Mouse (Mus musculus) testis, postnatal 10 days (tissue): ENCODE measurements around the gene Ppara.
A peak's percentile ranks its signal among the peaks of the same experiment; 100 is the strongest.

Experiments used
- DNase-seq: peaks from one replicate; pipeline ENCODE4 v3.0.0; 2021; ENCODE audit warnings: low spot score

The Ppara gene

GRCm38 (mm10) chr15:85734571-85735033, at the start of gene Ppara:
Gene Ppara, plus strand, starts transcription at chr15:85734983.
- peak; percentile 64 for DNase-seq

DNA sequence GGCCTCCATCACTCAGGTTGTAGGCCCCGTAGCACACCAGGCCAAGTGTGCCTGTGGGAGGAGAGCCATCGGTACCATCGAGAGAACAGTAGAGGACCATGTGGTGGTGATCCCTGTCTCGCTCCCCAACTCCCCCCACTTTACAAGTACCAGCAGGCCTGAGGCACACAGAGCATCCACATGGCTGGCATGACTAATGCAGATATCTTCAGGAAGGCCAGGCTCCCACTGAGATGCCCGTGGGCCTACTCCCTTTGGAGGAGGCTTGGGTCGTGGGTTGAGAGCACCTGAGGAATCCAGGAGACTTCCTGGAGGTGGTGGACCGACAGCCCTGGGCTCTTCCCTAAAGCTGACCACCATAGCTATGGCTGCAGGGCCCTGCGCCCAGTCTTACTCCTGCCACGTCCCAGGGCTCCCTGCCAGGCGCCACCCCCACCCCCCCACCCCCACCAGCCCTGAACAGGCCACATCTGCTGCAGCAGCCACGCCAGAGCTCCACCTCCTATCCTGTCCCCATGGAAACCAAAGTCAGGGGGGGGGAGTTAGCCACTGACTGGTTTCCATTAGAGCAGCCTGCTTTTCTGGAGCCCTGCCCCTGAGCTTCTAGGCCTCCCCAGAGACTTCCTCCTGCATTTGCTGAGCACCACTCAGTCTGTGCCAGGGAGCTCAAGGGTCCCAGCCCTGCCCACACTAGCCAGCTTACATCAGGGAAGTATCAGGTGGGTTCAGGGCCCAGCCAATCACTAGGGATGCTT, 48.0 kb upstream of the Ppara start:
- DNase-seq, result peak; percentile 73

DNA sequence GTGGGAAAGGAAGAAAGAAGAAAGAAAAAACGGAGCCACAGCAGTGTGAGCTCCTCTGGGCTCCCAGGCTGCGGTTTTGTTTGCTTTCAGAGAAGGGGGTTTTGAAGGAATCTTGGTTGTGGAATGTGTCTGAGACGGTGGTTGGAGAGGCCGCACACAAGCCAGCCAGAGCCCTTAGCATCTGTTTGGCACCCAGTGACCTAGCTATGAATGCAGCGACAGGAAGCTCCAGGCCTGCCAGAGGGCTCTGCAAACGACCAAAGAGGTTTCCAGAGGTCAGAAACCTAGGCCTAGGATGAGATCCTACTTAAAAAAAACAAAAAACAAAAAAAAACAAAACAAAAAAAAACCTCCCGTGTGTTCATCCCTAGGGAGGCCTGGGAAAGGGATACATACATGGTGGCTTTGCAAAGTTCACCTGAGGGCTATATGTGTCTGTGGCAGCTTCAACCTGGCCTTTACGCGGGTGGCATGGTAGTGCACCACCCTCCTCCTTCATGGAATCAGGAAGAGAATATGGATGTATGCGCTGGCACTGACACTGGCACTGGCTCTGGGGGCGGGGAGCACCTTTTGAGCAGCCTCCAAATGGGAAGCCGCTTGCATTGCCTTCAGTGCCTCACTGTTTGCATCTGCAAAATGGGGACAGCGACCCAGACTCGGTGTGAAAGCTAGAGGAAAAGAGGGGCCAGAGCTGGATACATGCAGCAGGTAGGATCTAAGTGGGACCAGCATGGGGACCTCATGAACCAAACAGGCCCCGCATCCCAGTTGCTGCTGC, 47.0 kb upstream of the Ppara start:
- no peak for DNase-seq

DNA sequence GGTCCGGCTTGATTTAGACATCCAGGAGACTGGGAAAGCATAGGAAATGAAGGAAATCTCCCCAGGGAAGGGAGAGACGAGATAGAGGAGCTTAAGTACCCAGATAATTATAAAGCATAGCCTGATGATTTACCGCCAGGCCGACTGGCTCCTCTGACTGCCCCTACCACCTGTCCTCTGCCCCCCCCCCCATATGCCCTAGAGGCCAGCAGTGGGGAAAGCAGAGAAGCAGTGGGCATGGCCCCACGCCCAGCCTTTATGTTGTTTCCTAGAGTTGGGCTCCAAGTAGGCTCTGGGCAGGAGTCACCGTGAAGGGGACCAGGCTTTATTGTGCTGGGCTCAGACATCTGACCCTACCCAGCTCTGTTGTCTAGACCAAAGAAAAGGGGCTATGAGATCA, 46.0 kb upstream of the Ppara start:
- DNase-seq, result no peak

DNA sequence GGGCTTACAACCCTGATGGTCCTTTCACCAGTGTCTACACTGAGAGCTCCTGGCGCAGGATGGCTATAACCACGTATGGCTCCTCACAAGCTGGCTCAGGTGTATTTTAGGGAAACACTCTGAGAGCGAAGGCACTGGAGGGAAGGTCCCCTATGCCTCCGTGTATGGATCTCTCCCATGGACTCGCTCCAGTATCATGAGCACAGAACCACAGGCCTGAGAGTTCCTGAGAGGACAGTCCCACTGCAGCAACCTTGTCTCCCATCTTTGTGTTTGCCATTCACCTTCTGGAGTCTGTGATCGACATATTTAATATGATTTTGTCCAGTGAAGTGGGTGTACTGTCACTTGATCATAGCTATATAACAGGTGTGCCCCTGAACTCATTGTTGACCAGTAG, 45.3 kb upstream of the Ppara start:
- DNase-seq, result no peak

DNA sequence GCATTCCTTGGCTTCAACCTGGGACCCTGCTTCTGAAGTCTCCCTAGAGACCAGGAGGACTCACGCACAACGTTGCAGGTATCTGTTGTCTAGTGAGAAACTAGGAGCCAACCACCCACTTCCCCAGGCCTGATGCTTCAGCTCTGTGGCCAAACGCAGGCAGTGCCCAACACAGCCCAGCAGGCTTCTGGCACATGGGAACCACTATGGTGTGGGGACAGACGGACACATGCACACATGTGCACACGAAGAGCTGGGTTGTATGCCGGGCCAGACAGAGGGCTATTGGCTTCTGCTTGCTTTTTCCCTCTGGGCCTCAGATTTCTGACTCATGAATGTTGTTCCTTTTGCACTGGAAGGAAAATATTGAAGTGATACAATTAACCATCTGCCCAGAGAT, 44.7 kb upstream of the Ppara start:
- no peak for DNase-seq

DNA sequence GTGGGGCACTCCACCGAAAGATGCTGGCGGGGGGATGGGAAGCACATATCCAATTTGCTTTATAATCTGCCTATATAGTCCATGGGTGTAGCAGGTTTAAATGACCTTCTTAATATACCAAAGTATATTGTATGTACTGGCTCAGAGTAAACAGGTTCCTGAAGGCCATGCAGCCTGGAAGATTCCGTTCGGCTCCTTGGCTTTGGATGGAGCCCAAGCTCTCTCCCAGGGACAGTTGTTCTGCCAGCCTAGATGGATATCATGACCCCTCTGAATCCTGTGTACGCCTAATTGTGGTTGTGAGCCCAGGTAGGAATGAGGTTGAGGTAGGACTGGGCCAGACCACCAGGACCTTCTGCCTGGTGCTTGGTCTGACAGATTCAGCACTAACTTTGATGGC, 43.9 kb upstream of the Ppara start:
- no peak for DNase-seq

DNA sequence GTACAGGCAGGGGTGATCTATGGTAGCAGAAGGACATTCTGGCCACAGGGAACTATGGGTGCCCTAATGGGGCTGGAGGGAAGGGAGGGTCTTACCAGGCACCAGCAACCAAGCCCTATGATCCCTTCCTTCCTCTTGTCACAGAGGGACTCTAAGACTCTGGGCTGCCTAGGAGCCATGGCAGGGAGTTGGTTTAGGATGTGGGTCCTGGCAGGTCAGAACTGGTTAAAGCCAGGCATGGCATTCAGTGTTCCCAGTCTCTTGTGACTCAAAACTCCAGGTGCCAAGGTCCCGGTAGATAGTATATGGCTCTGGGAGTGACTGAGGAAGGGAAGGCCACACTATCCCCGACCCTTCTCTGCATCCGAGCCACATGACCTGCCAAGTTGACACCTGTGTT, 41.7 kb upstream of the Ppara start:
- DNase-seq, result no peak

GRCm38 (mm10) chr15:85693819-85694218, 41.0 kb upstream of the Ppara start:
- DNase-seq, result no peak

DNA sequence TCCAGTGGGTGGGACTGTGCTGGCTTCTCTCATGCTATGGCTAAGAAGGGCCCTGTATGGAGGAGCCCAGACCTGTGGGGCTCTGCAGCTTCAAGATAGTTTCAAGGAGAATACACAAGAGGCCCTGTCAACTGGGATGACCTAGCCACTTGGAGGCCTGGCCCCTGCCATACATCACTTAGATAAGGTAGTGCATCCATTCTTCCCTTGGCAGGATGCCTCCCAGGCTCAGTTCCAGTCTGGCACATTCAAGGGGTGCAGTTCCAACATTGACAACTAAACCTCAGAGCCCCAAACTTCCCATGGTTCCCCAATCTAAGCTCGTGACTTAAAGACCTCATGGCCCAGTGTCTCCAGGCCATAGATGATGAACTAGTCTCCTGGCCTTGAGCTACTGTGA, 40.4 kb upstream of the Ppara start:
- DNase-seq, result no peak

DNA sequence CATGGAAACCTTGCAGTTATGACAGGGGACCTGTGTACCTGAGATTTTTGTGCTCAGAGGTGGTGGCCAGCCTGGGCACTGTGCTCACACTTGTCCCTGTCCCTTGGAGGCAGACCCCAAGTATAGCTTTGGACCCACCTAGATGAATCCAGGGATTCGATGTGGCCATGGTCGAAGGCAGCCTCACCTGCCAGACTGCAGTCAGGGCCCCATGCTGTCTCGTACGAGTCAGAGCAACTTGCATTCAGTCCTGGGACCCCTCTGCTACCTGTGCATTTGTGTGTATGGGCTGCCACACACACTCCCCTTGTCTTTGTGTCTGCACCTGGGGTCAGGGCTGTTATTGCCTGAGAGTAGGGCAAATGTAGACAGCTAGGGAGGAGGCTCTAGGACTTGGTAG, 39.5 kb upstream of the Ppara start:
- DNase-seq, result no peak

- no peak for DNase-seq
Observed at GRCm38 (mm10) chr15:85698345-85699034, 36.3 kb upstream of the Ppara start.

DNA sequence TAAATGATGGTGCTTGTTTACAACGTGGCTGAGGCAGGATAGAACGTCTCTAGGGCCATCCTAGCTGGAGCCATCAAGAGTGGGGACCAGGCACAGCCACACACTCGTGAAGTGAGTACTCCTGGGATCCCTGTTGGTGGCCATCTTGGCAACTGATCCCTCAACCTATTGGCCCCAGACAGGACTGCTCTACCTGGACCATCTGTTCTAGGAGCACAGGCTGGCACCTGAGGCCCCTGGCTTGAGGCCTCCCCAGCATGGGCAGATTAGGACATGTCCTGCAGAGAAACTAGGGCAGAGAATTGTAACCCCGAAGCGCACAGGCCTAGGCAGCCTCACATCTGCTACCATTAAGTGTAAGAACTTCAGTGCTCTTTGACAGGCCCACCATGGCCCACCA, 35.3 kb upstream of the Ppara start:
- no peak for DNase-seq

GRCm38 (mm10) chr15:85699862-85700501, 34.8 kb upstream of the Ppara start:
- no peak for DNase-seq

GRCm38 (mm10) chr15:85700716-85701115, 34.1 kb upstream of the Ppara start:
- DNase-seq, result no peak

- DNase-seq, result no peak
Observed at GRCm38 (mm10) chr15:85701128-85701930, 33.5 kb upstream of the Ppara start.

DNA sequence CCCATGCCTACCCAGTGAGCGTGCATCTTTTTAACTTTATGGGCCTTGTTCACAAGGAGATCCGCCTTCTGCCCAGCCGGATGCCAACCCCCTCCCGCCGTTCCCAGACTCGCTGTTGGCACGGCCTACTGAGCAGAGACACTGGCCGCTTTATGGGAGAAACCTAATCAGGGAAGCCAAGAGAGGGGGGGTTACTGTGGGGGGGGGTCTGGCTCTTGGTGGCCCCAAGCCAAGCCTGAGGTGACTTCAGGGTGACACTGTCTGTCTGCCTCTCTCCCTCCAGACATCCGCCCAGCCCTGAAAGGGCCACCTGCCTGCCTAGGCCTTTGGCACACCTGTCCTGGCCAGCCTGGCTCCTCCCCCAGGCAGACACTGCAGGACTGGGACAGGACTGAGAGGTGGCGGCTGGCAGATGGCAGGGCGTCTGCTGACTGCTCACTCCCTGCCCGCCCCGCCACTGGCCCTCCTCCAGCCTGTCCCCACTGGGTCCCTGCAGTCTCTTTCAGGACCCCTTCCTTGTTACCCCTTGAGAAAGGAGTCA, 32.3 kb upstream of the Ppara start:
- peak; percentile 76 for DNase-seq

DNA sequence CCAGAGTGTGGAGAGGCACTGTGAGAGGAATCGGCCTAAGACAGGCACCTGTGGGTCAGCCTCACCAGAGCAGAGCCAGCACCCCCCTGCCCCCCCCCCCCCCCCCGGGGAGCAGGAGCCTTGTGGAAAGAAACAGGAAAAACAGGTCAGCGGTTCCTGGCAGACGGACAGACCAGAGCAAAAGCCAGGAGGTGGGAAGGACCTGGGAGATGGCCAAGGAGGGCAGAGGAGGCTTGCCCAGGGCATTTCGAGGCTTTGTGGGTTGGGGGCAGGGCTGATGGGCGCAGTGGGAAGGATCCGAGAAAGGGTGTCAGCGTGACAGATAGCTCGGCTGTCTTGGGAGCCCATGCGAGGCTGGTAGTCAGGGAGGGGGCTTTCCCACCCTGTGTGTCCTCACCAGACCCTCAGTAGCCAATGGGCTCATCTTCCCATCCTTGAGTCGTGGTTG, 31.6 kb upstream of the Ppara start:
- DNase-seq, result peak; percentile 79

DNA sequence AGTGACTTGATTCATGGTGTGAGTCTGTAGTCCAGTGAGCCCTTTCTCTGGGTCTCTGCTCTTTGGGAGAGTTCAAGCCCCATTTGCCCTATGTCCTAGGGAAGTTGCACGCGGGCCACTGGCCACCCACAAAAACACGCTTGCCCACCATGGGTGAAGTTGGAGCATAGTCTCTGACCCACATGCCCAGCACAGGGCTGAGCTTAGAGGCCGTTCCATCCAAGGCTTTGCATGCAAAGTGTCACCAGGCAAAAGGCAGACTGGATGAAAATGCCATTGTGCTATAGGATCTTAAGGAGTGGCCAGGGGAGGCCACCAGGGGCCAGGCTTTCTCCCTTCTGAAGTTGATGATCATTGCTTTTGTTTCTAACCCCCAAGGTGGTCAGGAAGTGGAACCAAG, 30.9 kb upstream of the Ppara start:
- no peak for DNase-seq

DNA sequence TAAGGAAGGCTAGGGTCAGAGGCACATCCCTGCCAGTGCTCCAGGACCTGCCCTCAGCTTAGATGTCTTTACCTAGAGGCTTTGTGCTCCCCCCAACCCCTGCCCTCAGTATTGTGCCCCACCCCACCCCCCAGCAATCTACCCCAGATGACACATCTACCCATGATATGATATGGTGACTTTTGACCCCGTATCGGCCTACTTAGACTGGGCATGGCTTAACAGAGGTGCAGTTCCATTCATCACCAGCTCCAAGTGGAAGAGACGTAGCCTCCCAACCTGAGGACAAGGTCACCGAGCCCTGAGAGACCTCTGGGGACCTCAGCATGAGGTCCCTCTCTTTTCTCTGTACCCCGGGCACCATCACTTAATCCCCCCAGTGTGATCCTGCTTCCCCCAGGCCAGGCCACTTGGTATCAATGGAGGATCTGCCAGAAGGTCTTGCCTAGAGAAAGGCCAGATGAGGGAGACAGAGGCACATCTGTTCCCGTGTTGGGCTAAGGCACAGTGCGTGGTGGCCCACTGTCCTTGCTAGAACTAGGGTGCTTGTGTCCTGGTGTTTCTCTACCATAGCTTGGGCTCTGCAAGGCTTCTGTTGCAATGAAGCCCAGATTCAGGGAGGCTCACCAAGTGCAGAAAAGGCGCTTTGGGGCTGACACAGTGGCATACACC, 30.3 kb upstream of the Ppara start:
- no peak for DNase-seq
